Mouse (Mus musculus) E14TG2a.4 (cell line): ENCODE measurements around the gene Tmem266.

Experiments
- CTCF ChIP-seq: conservative IDR thresholded peaks from 2 replicates; pipeline ENCODE4 v1.5.1; 2014; ENCODE audit warnings: low read length
- NANOG ChIP-seq: IDR thresholded peaks from 2 replicates; pipeline ENCODE4 v1.6.1; 2014; ENCODE audit warnings: borderline replicate concordance, low read length, mixed read lengths
- POU5F1 ChIP-seq: IDR thresholded peaks from 2 replicates; pipeline ENCODE4 v1.6.1; 2014; ENCODE audit warnings: low read length, borderline replicate concordance

DNA sequence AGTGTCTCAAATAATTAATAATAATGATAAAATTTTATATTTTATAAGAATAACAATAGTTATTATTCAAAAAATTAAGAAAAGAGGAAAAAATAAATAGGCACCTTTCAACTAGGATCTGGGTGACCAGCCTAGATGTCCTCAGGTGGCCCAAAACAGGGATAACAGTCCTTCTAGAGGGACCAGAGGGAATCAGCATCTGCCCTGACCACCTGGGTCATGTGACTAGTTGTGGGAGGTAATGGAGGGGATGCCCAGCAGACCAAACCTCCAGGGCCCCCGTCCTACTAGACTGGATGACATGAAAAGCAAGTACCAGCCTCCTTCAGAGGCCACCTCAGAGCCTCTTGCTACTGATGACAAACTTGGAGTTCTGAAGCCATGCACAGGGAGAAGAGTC, 122.4 kb downstream of the Tmem266 start:
- TF ChIP-seq CTCF (no peak), POU5F1 (no peak), NANOG (no peak)
